Mouse (Mus musculus): Measurements from ENCODE around the gene Col5a3. TPM values are rescaled to one million over a fixed set of nuclear protein-coding genes. Genes with fewer than 3 reads are reported as not detected.

Col5a3 gene
- polyA plus RNA-seq, 1 experiment from 2014 or later = 0.18 TPM

DNA sequence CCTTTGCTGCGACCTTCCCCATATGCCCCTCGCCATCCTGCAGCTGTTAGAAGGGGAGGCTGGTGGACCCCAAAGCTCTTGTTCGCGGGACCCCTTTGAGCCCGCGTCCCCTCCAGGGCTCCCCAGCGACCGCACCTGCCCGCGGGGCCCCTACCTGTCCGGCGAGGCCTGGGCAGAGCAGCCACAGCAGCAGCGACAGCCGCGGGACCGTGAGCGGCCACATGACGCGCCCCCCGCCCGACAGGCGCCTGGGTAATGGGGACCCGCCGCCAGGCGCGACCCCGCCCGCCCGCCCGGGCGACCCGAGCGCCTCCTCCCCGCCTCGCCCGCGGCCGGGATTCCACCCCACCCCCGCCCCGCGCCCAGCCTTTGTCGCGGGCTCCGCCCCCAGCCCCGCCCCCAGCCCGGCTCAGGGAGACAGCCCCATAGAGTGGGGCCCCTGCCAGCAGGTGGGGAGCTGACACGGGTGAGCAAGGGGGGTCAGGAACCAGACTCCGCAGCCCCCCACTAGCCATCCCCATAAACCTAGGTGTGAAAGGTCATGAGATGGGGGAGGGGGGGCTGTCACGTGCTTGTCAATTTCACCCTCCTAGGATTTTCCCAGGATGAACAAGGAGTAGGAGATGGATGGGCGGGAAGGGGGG lies 68.7 kb downstream of the Col5a3 start, which contains the start of gene Olfm2:
Gene Olfm2, minus strand, starts transcription at position 333 of the 644 bp plus-strand sequence.
- DNase-seq (ENCODE audit: low spot score) (peak; percentile 67), ATAC-seq (peak; percentile 68)
- Histone ChIP-seq H3K4me2 (ENCODE audit: low read length) (peak within 1 kb of the TSS; percentile 77), H3K36me3 (ENCODE audit: control insufficient read depth, insufficient read depth, low read length) (no peaks in the 10 kb centered on the region), H3K27ac (ENCODE audit: low read depth, low read length) (no peak within 1 kb of the TSS; the same call in 1 of the 2 replicates), H3K9me3 (replicated peaks; ENCODE audit: control insufficient read depth, low read length) (no peaks in the 10 kb centered on the region), H3K4me1 (ENCODE audit: control insufficient read depth, insufficient read depth, low read length) (peaks cover 5% of the 10 kb centered on the region), H3K9ac (ENCODE audit: low read length) (peak within 1 kb of the TSS; percentile 82), H3K4me3 (ENCODE audit: low read depth, low read length) (peak within 1 kb of the TSS; percentile 60), H3K27me3 (replicated peaks; ENCODE audit: control insufficient read depth, insufficient read depth, low read length) (peaks cover 16% of the 10 kb centered on the region)
- 1% methylated on average over 26 of the region's 50 CpGs for WGBS

DNA sequence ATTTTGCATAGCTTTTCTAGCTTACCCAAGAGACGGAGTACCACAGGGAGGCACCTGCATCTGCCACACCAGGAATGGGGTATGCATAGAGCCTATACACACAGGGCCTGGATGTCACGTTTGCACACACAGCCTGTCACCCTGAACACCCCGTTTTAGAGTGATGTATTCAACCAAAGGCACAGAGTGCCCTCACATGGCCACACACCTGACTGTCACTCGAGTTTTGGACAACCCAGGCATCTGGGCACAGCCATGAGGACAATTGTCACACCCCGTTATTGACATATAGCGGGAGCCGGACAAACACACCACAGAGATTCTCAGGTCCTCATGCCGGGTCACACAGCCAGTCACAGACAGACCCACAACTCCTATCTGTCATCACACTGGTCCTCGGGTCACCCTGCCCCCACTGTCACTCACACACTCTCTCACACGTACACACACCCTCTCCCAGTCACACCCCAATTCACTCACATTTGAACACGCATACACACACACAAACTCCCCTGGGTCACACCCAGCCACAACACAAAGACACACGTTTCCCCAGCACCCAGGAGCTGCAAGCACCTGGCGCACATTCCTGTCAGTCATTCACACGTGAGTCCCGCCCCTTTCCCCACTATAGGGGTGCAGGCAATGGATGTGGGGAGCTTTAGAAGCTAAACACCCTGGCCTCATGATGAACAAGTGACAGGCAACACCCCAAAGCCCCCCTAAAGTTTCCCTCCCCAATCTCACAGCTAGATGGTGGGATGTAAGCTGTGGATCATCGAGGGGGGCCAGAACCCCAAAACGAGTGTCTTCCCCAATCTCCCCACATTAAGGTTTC lies 69.5 kb downstream of the Col5a3 start:
- H3K27me3 ChIP-seq (replicated peaks; ENCODE audit: control insufficient read depth, insufficient read depth, low read length) = peaks cover 16% of the 10 kb centered on the region
- no peaks in the 10 kb centered on the region for H3K36me3 ChIP-seq (ENCODE audit: control insufficient read depth, insufficient read depth, low read length)
- H3K4me3 ChIP-seq (ENCODE audit: low read depth, low read length) = peak overlapping the region; percentile 60
- WGBS = 9% methylated on average over 17 of the region's 17 CpGs
- peak overlapping the region; percentile 82 for H3K9ac ChIP-seq (ENCODE audit: low read length)
- peak overlapping the region; percentile 77 for H3K4me2 ChIP-seq (ENCODE audit: low read length)
- DNase-seq (ENCODE audit: low spot score) = no peak
- H3K27ac ChIP-seq (ENCODE audit: low read depth, low read length) = no peak overlapping the region
- ATAC-seq = peak; percentile 25; the same call in 1 of the 2 replicates
- peaks cover 5% of the 10 kb centered on the region for H3K4me1 ChIP-seq (ENCODE audit: control insufficient read depth, insufficient read depth, low read length)
- no peaks in the 10 kb centered on the region for H3K9me3 ChIP-seq (replicated peaks; ENCODE audit: control insufficient read depth, low read length)

DNA sequence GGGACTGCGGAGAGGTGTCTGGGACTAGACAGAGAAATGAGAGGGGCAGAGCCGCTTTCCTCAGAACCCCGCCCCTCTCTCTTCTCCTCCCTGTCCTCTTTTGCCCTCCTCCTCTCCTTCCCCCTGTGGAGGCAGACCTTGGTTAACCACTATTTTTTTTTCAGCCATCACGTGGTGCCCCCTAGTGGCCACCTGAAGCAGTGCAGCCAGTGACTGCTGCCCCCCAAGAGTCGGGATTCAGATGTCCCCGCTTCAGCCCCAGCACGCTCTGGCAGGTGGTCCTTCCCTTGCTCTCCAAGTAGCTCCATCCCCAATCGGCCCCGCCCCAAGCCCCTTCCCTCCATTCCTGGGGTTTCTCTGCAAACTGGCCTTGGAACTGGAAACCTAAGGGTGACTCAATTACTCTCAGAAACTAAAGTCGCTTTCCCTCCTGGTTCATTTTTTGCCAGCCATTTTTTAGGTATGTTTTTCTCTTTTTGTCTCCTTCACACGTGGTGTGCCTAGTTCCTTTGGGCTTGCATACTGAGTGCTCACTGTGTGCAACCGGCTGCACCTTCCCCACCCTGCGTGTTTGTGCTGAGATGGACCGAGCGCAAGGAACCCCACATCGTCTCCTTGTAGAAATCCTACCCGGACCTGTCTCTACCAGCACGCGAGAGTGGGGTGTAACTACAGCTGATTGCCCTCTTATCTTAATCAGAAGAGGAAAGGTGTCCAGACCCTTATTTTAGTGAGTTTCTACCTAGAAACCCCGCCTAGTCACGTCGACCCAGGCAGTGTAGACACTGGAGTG lies 70.7 kb downstream of the Col5a3 start:
- H3K27ac ChIP-seq (ENCODE audit: low read depth, low read length) = no peak overlapping the region
- 9% methylated on average over 22 of the region's 22 CpGs for WGBS
- peak overlapping the region; percentile 82; the same call in 1 of the 2 replicates for H3K9ac ChIP-seq (ENCODE audit: low read length)
- H3K27me3 ChIP-seq (replicated peaks; ENCODE audit: control insufficient read depth, insufficient read depth, low read length) = peaks cover 16% of the 10 kb centered on the region
- peak overlapping the region; percentile 77 for H3K4me2 ChIP-seq (ENCODE audit: low read length)
- peak overlapping the region; percentile 60 for H3K4me3 ChIP-seq (ENCODE audit: low read depth, low read length)
- DNase-seq (ENCODE audit: low spot score) (no peak), ATAC-seq (no peak)
- H3K36me3 ChIP-seq (ENCODE audit: control insufficient read depth, insufficient read depth, low read length) = no peaks in the 10 kb centered on the region
- no peaks in the 10 kb centered on the region for H3K9me3 ChIP-seq (replicated peaks; ENCODE audit: control insufficient read depth, low read length)
- peaks cover 5% of the 10 kb centered on the region for H3K4me1 ChIP-seq (ENCODE audit: control insufficient read depth, insufficient read depth, low read length)

DNA sequence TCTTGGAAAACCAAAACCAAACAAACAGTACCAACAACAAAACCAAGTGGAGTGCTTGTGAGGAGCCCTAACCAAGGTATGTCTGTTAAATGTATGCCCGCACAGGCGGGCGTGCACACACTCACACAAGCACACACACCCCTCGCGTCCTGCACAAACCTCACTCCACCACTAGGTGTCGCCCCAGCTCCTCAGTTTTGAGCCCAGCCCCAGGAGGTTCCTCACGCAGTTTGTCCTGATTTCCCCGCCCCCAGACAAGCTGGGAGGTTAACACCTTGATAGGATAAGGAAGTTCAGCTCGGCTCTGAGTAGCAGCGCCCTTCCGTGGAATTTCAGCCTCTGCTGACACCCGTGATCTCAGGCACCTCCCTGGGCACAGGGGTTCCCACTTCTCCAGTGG lies 74.5 kb downstream of the Col5a3 start:
- DNase-seq (ENCODE audit: low spot score) = peak; percentile 85
- H3K9me3 ChIP-seq (replicated peaks; ENCODE audit: control insufficient read depth, low read length) = no peaks in the 10 kb centered on the region
- no peaks in the 10 kb centered on the region for H3K4me1 ChIP-seq (ENCODE audit: control insufficient read depth, insufficient read depth, low read length)
- H3K4me2 ChIP-seq (ENCODE audit: low read length) = no peak overlapping the region
- no peak overlapping the region for H3K9ac ChIP-seq (ENCODE audit: low read length)
- 4% methylated on average over 12 of the region's 12 CpGs for WGBS
- no peaks in the 10 kb centered on the region for H3K36me3 ChIP-seq (ENCODE audit: control insufficient read depth, insufficient read depth, low read length)
- H3K27me3 ChIP-seq (replicated peaks; ENCODE audit: control insufficient read depth, insufficient read depth, low read length) = peaks cover 12% of the 10 kb centered on the region
- ATAC-seq = peak; percentile 69
- no peak overlapping the region for H3K27ac ChIP-seq (ENCODE audit: low read depth, low read length)
- no peak overlapping the region for H3K4me3 ChIP-seq (ENCODE audit: low read depth, low read length)

DNA sequence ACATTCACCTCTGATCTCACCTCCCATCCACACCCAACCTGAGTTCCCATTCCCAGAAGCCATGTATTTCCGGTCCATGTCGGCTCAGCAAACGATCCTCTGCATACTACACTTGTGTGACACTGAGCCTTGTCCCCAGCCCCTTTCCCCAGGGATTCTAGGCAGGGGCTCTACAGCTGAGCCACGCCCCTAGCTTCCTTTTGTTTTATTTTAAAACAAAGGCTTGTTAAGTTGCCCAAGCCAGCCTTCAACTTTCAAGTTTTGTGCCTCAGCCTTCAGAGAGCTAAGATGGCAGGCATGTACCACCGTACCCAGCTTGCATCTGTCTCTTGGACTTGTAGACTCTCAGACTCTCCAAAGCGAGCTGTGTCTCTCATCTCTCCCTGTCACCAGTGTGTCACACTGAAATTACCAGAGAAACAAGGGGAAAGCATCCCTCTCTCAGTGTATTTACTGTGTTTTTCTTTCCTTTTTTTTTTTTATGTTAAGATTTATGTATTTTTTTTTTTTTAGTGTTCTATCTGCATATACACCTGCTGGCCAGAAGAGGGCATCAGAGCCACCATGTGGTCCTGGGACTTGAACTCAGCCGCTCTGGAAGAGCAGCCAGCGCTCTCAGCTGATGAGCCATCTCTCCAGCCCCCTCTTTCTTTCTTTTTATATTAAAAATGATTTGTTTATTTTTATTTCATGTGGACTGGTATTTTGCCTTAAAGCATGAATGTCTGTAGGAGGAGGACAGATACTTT lies 76.4 kb downstream of the Col5a3 start:
- no peak for DNase-seq (ENCODE audit: low spot score)
- no peaks in the 10 kb centered on the region for H3K4me1 ChIP-seq (ENCODE audit: control insufficient read depth, insufficient read depth, low read length)
- H3K9ac ChIP-seq (ENCODE audit: low read length) = no peak overlapping the region
- no peak overlapping the region for H3K4me3 ChIP-seq (ENCODE audit: low read depth, low read length)
- ATAC-seq = no peak
- 50% methylated on average over 8 of the region's 8 CpGs for WGBS
- H3K36me3 ChIP-seq (ENCODE audit: control insufficient read depth, insufficient read depth, low read length) = no peaks in the 10 kb centered on the region
- no peak overlapping the region for H3K27ac ChIP-seq (ENCODE audit: low read depth, low read length)
- no peak overlapping the region for H3K4me2 ChIP-seq (ENCODE audit: low read length)
- H3K27me3 ChIP-seq (replicated peaks; ENCODE audit: control insufficient read depth, insufficient read depth, low read length) = no peaks in the 10 kb centered on the region
- no peaks in the 10 kb centered on the region for H3K9me3 ChIP-seq (replicated peaks; ENCODE audit: control insufficient read depth, low read length)

DNA sequence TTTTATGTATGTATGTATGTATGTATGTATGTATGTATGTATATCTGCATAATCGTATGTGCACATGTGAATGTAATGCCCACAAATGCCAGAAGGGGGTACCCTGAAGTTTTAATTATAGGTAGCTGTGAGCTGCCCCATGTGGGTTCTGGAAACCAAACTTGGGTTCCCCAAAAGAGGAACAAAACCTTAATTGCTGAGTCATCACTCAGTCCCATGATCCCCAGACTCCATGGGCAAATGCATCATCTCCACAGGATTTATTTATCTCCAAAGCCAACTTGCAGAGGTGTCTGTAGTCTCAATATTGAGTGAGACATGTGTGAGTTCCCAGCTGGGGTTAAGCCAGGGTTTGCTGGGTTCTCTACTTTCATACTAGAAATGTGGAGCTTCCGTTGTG lies 77.6 kb downstream of the Col5a3 start:
- Histone ChIP-seq H3K4me1 (ENCODE audit: control insufficient read depth, insufficient read depth, low read length) (no peaks in the 10 kb centered on the region), H3K4me2 (ENCODE audit: low read length) (no peak overlapping the region), H3K27ac (ENCODE audit: low read depth, low read length) (no peak overlapping the region), H3K36me3 (ENCODE audit: control insufficient read depth, insufficient read depth, low read length) (no peaks in the 10 kb centered on the region), H3K27me3 (replicated peaks; ENCODE audit: control insufficient read depth, insufficient read depth, low read length) (no peaks in the 10 kb centered on the region), H3K9me3 (replicated peaks; ENCODE audit: control insufficient read depth, low read length) (no peaks in the 10 kb centered on the region), H3K9ac (ENCODE audit: low read length) (no peak overlapping the region), H3K4me3 (ENCODE audit: low read depth, low read length) (no peak overlapping the region)
- no peak for DNase-seq (ENCODE audit: low spot score)
- 96% methylated on average over 2 of the region's 2 CpGs for WGBS
- no peak for ATAC-seq

DNA sequence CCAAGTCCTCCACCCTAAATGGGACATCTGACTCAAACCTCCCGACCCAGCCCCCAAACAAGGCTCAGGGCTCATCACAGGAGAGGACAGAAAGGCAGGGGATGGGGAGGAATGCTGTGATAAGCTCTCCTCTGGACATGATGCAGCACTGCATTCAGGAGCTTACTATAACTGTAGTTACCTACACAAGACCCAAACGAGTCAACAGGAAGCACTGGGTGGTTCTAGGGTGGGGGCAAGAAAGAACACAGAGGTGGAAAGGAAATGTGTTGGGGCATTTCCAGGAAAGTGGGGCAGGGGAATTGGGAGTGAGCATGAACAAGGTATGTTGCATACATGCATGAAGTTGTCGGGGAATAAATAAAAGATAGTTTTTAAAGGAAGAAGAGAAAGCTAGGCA lies 80.2 kb downstream of the Col5a3 start:
- Histone ChIP-seq H3K9me3 (replicated peaks; ENCODE audit: control insufficient read depth, low read length) (no peaks in the 10 kb centered on the region), H3K9ac (ENCODE audit: low read length) (no peak overlapping the region), H3K27me3 (replicated peaks; ENCODE audit: control insufficient read depth, insufficient read depth, low read length) (no peaks in the 10 kb centered on the region), H3K4me2 (ENCODE audit: low read length) (no peak overlapping the region), H3K4me1 (ENCODE audit: control insufficient read depth, insufficient read depth, low read length) (no peaks in the 10 kb centered on the region), H3K4me3 (ENCODE audit: low read depth, low read length) (no peak overlapping the region), H3K36me3 (ENCODE audit: control insufficient read depth, insufficient read depth, low read length) (no peaks in the 10 kb centered on the region), H3K27ac (ENCODE audit: low read depth, low read length) (no peak overlapping the region)
- WGBS = 74% methylated on average over 3 of the region's 3 CpGs
- DNase-seq (ENCODE audit: low spot score) (no peak), ATAC-seq (no peak)

DNA sequence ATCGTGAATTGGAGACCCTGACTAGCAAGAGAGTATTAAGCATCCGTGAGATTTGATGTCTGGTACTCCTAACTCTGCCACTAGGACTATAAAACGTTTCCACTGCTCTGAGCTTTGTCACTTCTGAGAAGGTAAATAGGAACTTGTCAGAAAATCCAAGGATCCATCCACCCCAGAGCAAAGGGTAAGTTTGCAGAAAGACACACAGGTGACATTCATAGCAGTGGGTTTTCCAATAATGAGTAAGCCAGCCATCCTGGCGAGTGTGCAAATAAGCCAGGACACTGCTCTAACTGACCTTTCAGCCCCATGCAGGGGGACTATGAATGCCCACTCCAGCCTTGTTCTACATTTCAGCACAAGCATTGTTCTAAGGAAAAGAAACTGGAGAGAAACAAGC lies 83.1 kb downstream of the Col5a3 start:
- no peaks in the 10 kb centered on the region for H3K9me3 ChIP-seq (replicated peaks; ENCODE audit: control insufficient read depth, low read length)
- 0 out of 2 replicates have a peak, but pooled peaks cover 4% of the 10 kb centered on the region for H3K4me1 ChIP-seq (ENCODE audit: control insufficient read depth, insufficient read depth, low read length)
- H3K4me2 ChIP-seq (ENCODE audit: low read length) = no peak overlapping the region
- H3K9ac ChIP-seq (ENCODE audit: low read length) = no peak overlapping the region
- DNase-seq (ENCODE audit: low spot score) (no peak), ATAC-seq (no peak)
- no peak overlapping the region for H3K4me3 ChIP-seq (ENCODE audit: low read depth, low read length)
- H3K36me3 ChIP-seq (ENCODE audit: control insufficient read depth, insufficient read depth, low read length) = no peaks in the 10 kb centered on the region
- 70% methylated on average over 4 of the region's 4 CpGs for WGBS
- no peak overlapping the region for H3K27ac ChIP-seq (ENCODE audit: low read depth, low read length)
- H3K27me3 ChIP-seq (replicated peaks; ENCODE audit: control insufficient read depth, insufficient read depth, low read length) = peaks cover 12% of the 10 kb centered on the region; the same call in 1 of the 2 replicates
